Comparison of ENCODE assay signal across 10 mouse cellular contexts in genomic region chr11:105936200-105936599, GRCm38 (mm10). TPM values are rescaled to one million over a fixed set of nuclear protein-coding genes. Genes with fewer than 3 reads are reported as not detected.
A peak's percentile ranks its signal among the peaks of the same experiment; 100 is the strongest.
DNase-seq lines count a peak whose midpoint lies in the region; ATAC-seq and TF ChIP-seq lines count a peak whose summit lies in the region.
"Had no signal": no experiment of that assay in that cellular context is flagged by ENCODE, and none has a peak within 500 bp of the region (broad histone marks: within the 10 kb centered on the region; RNA-seq: fewer than 3 reads in every experiment).

No protein-coding gene starts in this region.

- TF ChIP-seq CTCF in midbrain, postnatal 0 days (IDR thresholded peaks at IDR 0.05) = no peak
- TF ChIP-seq CTCF in heart, postnatal 0 days (IDR thresholded peaks at IDR 0.05; ENCODE audit: low read depth) = no peak

- TF ChIP-seq EP300 in heart, postnatal 0 days (IDR thresholded peaks at IDR 0.05; ENCODE audit: low read depth) = no peak

- H3K9me3 ChIP-seq in midbrain, postnatal 0 days (ENCODE audit: low read length) = no peaks in the 10 kb centered on the region
- no peaks in the 10 kb centered on the region for H3K9me3 ChIP-seq in midbrain, embryonic 15.5 days
- H3K9me3 ChIP-seq in heart, postnatal 0 days (replicated peaks; ENCODE audit: control insufficient read depth, low read length) = no peaks in the 10 kb centered on the region

- H3K4me3 ChIP-seq in midbrain, postnatal 0 days (ENCODE audit: low read depth, low read length) = no peak overlapping the region
- H3K4me3 ChIP-seq in midbrain, embryonic 15.5 days = no peak overlapping the region
- no peak overlapping the region for H3K4me3 ChIP-seq in heart, postnatal 0 days (ENCODE audit: low read depth, low read length)

- H3K4me2 ChIP-seq in midbrain, postnatal 0 days (ENCODE audit: low read depth, low read length, poor library complexity, severe bottlenecking) = no peak overlapping the region
- H3K4me2 ChIP-seq in midbrain, embryonic 15.5 days = no peak overlapping the region
- no peak overlapping the region for H3K4me2 ChIP-seq in heart, postnatal 0 days (ENCODE audit: low read depth, low read length)

- ATAC-seq in cerebellum, adult (ENCODE audit: insufficient number of reproducible peaks, low FRiP score, low TSS enrichment) = no peak
- no peak for ATAC-seq in midbrain, postnatal 0 days (ENCODE audit: low FRiP score)
- ATAC-seq in midbrain, embryonic 15.5 days (replicated peaks) = no peak
- ATAC-seq in heart, postnatal 0 days (ENCODE audit: insufficient read depth, low read depth) = peak; percentile 45
- no peak for ATAC-seq in erythroblast, adult 5-6 weeks (replicated peaks; ENCODE audit: low FRiP score, poor library complexity, severe bottlenecking)

- peaks cover 17% of the 10 kb centered on the region; the same call in 1 of the 2 replicates for H3K36me3 ChIP-seq in midbrain, postnatal 0 days (ENCODE audit: insufficient read depth, low read length)
- H3K36me3 ChIP-seq in midbrain, embryonic 15.5 days (replicated peaks) = no peaks in the 10 kb centered on the region
- no peaks in the 10 kb centered on the region for H3K36me3 ChIP-seq in heart, postnatal 0 days (replicated peaks; ENCODE audit: control insufficient read depth, insufficient read depth, low read length)

- H3K27me3 ChIP-seq in midbrain, postnatal 0 days (ENCODE audit: insufficient read depth, low read length) = no peaks in the 10 kb centered on the region; the same call in 1 of the 2 replicates
- no peaks in the 10 kb centered on the region for H3K27me3 ChIP-seq in midbrain, embryonic 15.5 days (replicated peaks)
- H3K27me3 ChIP-seq in heart, postnatal 0 days (ENCODE audit: control insufficient read depth, insufficient read depth, low read length) = 0 out of 2 replicates have a peak, but pooled peaks cover 3% of the 10 kb centered on the region

- no peak overlapping the region for H3K27ac ChIP-seq in midbrain, postnatal 0 days (ENCODE audit: low read depth, low read length)
- no peak overlapping the region for H3K27ac ChIP-seq in midbrain, embryonic 15.5 days
- no peak overlapping the region for H3K27ac ChIP-seq in heart, postnatal 0 days (ENCODE audit: low read depth)

- WGBS in midbrain, postnatal 0 days = 89% methylated on average over 6 of the region's 6 CpGs
- WGBS in midbrain, embryonic 15.5 days = 94% methylated on average over 6 of the region's 6 CpGs
- 75% methylated on average over 6 of the region's 6 CpGs for WGBS in heart, postnatal 0 days

- no peaks in the 10 kb centered on the region for H3K4me1 ChIP-seq in midbrain, postnatal 0 days (ENCODE audit: insufficient read depth, low read length)
- peaks cover 5% of the 10 kb centered on the region; the same call in 1 of the 2 replicates for H3K4me1 ChIP-seq in midbrain, embryonic 15.5 days
- no peaks in the 10 kb centered on the region for H3K4me1 ChIP-seq in heart, postnatal 0 days (ENCODE audit: control insufficient read depth, insufficient read depth)

- peak; percentile 17 for DNase-seq in cerebellum, adult 11 months
- peak; percentile 59 for DNase-seq in midbrain, postnatal 0 days (ENCODE audit: low spot score)
- DNase-seq in heart, postnatal 0 days (ENCODE audit: low spot score) = no peak
- peak; percentile 31 for DNase-seq in right cerebral cortex, postnatal 4 days
- no peak for DNase-seq in spleen, adult 18-20 months

- no peak overlapping the region for H3K9ac ChIP-seq in midbrain, postnatal 0 days (replicated peaks; ENCODE audit: low read length, poor library complexity, severe bottlenecking)
- H3K9ac ChIP-seq in midbrain, embryonic 15.5 days = no peak overlapping the region
- H3K9ac ChIP-seq in heart, postnatal 0 days (replicated peaks; ENCODE audit: low read depth, low read length) = no peak overlapping the region

RNA-seq across cellular contexts. Expression of gene Cyb561, which starts 16.9 kb away (rescaled TPM):
- total RNA-seq in midbrain, postnatal 0 days (2014; rRNA removed) = 64.2 and 69.7 TPM in 2 replicates
- polyA plus RNA-seq in midbrain, postnatal 0 days (2015; fragmentation: Nextera tagmentation; extraction: Ambion mirVana) = 76.7 and 79.6 TPM in 2 replicates
- 70.2 and 70.5 TPM in 2 replicates for polyA plus RNA-seq in midbrain, embryonic 15.5 days (2015; fragmentation: Nextera tagmentation; extraction: Ambion mirVana)
- 9.5 and 11.4 TPM in 2 replicates for total RNA-seq in heart, postnatal 0 days (2014; rRNA removed; ENCODE audit: low replicate concordance)
- polyA plus RNA-seq in heart, postnatal 0 days (2015; fragmentation: Nextera tagmentation; extraction: Ambion mirVana) = 5.9 and 7.1 TPM in 2 replicates
- 0.77 TPM in 1 of 2 replicates, not detected in the other for total RNA-seq in erythroblast, adult 5-6 weeks (2015; ENCODE audit: low replicate concordance)
- total RNA-seq in erythroblast, adult 5-6 weeks (2017; ENCODE audit: low replicate concordance) = 0.28 and 0.77 TPM in 2 replicates

RNA-seq across cellular contexts. Expression of gene Ace, which starts 31.5 kb away (rescaled TPM):
- 25.1 and 27.0 TPM in 2 replicates for total RNA-seq in midbrain, postnatal 0 days (2014; rRNA removed)
- 10.0 and 10.1 TPM in 2 replicates for polyA plus RNA-seq in midbrain, postnatal 0 days (2015; fragmentation: Nextera tagmentation; extraction: Ambion mirVana)
- 6.1 and 6.5 TPM in 2 replicates for polyA plus RNA-seq in midbrain, embryonic 15.5 days (2015; fragmentation: Nextera tagmentation; extraction: Ambion mirVana)
- 6.1 and 17.1 TPM in 2 replicates for total RNA-seq in heart, postnatal 0 days (2014; rRNA removed; ENCODE audit: low replicate concordance)
- polyA plus RNA-seq in heart, postnatal 0 days (2015; fragmentation: Nextera tagmentation; extraction: Ambion mirVana) = 3.3 and 3.7 TPM in 2 replicates
- 0.96 and 7.3 TPM in 2 replicates for total RNA-seq in erythroblast, adult 5-6 weeks (2015; ENCODE audit: low replicate concordance)
- 2.3 and 5.3 TPM in 2 replicates for total RNA-seq in erythroblast, adult 5-6 weeks (2017; ENCODE audit: low replicate concordance)

RNA-seq across cellular contexts. Expression of gene Ace3, which starts 58.3 kb away (rescaled TPM):
- not detected in 2 replicates for total RNA-seq in midbrain, postnatal 0 days (2014; rRNA removed)
- 0.07 TPM in 1 of 2 replicates, not detected in the other for polyA plus RNA-seq in midbrain, postnatal 0 days (2015; fragmentation: Nextera tagmentation; extraction: Ambion mirVana)
- not detected in 2 replicates for polyA plus RNA-seq in midbrain, embryonic 15.5 days (2015; fragmentation: Nextera tagmentation; extraction: Ambion mirVana)
- total RNA-seq in heart, postnatal 0 days (2014; rRNA removed; ENCODE audit: low replicate concordance) = not detected in 2 replicates
- not detected in 2 replicates for polyA plus RNA-seq in heart, postnatal 0 days (2015; fragmentation: Nextera tagmentation; extraction: Ambion mirVana)
- total RNA-seq in erythroblast, adult 5-6 weeks (2015; ENCODE audit: low replicate concordance) = not detected in 2 replicates
- total RNA-seq in erythroblast, adult 5-6 weeks (2017; ENCODE audit: low replicate concordance) = not detected in 2 replicates
- polyA plus RNA-seq: C2C12; limb, embryonic 11.5 days had no signal

Comparison
In these comparisons a context has a peak if more than half of its experiments do, and no peak if none do; other contexts are left out.
1. DNase-seq: peak in cerebellum, adult 11 months (single experiment), midbrain, postnatal 0 days (single experiment) and right cerebral cortex, postnatal 4 days (single experiment); none in heart, postnatal 0 days (single experiment) and spleen, adult 18-20 months (0 of 2).